Mouse (Mus musculus) kidney, postnatal 36 days (tissue): ENCODE measurements around the gene Sclt1.

Source experiments
- DNase-seq, 2 experiments: peaks; one replicate each; pipeline ENCODE4 v3.0.0; 2021 to 2022; ENCODE audit warnings: mixed read lengths in 2 of 2

Sclt1 gene

DNA sequence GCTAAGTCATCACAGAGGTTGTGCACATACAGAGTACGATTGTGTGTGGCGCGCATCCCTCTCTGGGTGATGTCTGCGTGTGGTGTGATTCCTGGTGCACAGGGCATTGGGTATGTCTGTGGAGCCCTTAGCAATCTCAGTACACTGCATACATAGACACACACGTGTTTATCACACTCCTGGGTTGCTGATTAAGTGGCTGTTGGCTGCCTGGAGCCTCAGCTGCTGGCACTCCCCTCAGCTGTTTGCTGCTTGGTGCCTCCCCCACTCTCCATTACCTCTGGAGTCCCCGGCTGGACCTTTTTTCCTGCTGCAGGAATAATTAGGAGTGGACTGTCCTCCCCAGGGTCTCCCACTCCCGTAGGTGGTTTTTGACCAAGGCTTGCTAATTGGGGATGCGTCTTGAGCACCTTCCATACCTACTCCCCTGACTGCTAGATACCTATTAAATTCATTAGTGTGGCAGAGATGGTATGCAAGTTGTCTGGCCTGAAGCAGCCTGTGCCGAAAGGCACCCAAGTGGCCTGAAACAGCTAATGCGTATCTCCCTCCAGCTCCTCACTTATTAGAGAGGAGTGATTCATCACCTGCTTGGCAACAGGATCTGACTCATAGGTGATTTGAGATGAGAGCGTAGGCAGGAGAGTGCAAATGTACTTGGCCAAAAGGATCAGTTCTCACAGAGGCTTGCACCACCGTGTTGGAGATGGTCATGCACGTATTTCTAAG is 136.5 kb downstream of the Sclt1 start:
- peak in 1 of 2 experiments; percentile 1 for DNase-seq

DNA sequence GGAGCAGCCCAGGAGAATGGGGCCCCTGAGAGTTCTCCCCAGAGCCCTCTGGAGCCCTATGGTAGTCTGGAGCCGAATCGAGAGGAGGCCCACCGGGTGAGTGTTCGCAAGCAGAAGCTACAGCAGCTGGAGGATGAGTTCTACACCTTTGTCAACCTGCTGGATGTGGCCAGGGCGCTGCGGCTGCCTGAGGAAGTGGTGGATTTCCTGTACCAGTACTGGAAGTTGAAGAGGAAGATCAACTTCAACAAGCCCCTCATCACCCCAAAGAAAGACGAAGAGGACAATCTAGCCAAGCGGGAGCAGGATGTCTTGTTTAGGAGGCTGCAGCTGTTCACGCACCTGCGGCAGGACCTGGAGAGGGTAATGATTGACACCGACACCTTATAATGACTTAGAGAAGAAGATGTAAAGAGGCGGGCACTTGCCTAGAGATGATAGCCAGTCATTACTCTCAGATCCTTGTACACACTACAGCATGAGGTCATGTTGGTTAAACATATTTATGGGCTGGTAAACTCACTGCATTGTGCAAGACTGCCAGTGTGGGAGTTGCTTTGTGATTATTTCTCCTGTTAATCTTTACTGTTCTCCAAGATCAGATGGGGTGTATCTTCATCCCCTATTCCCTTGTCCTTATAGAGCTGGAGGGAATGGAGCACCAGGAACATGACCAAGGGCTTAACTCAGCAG is 137.5 kb downstream of the Sclt1 start:
- DNase-seq, result peak in 1 of 2 experiments; percentile 1

DNA sequence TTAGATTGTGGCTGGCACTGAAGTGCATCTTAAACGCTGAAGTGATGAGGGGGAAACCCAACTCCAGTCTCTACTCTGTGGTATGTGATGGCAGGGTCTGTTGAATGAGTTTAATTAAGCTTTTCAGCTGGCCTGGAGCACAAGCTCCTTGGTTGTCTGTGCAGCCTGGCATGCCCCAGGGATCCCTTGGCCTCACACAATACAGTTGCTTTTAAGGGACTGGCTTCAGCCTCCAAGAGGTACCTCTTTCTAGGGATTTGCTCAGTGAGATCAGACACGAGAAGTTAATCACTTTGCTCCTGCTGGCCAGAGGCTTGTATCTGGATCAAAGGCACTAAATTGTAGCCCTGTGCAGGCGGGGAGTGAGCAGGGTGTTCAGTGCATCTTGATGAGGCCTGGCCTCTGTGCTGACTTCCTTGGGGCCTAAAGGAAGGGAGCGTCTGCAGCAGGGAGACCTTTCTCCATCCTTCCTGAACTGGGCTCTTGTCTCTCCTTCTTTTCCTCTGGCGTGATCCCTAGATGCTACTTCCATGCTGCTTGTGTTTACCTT is 138.8 kb downstream of the Sclt1 start:
- peak in 1 of 2 experiments; percentile 1 for DNase-seq

DNA sequence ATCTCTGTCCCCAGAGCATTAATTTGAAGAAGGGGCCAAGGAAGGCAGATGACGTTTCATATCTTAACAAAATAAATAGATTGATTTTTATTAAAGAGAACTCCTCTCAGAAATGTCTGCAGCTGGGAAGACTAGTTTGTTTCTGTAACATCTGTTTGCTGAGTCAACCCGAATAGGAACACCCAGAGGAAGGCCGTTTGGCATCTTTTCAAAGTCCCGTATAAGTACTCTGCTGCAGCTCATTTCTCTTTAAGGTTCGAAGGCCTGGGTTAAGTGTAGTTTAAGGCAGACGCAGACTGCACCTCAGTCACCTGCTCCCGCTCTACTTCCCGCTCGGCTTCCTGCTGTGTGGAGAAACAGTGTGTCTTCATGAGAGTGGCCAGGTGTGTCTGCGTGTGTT is 139.4 kb downstream of the Sclt1 start:
- peak; percentile 7 to 32 for DNase-seq

DNA sequence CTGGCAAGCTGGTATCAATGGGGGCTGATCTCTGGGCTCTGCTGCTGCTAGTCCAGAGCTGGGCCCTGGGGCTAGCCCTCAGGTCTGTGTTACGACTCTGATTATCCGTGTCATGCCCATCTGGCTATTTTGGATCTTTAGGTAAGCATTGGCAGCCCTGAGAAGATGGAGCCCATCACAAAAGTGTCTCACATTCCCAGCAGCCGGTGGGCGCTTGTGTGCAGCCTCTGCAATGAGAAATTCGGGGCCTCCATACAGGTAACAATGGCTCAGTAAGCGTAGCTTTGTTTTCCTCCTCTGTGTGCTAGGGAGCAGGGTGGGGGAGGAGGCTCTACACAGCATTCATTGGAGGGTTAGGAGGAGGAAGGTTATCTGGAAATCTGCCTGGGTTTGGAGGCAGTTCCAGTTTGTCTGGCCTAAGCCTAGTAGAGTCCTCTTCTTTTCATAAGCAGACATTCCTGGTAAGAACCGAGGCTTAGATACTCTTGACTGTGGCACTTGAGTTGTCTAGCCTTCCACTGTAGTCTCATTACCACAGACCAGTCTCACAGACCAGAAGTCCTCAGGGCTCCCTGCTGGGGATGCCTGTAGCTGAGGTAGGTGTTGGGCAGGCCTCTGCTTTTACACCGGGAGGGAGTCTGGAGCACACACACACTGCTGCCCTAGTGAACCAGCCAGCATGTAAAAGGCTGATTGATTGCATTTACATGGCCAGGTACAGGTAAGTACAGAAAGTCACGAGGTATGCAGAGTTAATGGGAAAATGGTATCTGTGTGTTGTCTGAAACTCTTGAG is 140.9 kb downstream of the Sclt1 start:
- DNase-seq, result peak in 1 of 2 experiments; percentile 0

DNA sequence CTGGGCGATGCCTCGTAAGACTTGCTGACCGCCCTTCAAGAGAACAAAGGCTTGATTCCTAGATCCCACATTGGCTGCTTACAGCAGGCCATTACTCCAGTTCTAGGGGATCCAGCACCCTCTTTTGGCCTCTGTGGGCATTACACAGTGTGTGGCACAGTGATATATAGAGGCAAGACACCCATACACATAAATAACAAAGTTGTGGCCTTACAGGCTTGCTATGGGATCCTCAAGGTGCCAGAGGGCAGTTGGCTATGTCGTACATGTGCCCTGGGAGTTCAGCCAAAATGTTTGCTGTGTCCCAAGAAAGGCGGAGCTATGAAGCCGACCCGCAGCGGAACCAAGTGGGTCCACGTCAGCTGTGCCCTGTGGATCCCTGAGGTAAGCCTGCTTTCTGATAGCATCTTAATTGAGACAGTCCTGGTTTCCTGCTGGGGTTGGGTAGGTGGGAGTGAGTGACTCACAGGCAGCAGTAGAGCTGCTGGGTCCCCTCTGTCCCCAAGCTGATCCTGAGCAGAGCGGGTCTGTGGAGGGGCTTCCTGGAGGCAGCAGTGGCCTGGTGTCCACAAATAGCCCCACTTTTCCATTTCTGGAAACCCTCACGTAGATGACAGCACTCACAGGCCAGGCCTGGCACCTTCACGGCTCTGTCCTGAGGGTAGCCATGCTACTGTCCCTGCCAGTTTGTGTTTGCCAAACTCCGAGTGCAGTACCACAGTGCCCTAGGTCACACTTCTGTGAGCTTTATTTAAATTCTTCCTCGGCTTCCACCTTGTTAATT is 142.3 kb downstream of the Sclt1 start:
- DNase-seq, result peak; percentile 71 to 84

DNA sequence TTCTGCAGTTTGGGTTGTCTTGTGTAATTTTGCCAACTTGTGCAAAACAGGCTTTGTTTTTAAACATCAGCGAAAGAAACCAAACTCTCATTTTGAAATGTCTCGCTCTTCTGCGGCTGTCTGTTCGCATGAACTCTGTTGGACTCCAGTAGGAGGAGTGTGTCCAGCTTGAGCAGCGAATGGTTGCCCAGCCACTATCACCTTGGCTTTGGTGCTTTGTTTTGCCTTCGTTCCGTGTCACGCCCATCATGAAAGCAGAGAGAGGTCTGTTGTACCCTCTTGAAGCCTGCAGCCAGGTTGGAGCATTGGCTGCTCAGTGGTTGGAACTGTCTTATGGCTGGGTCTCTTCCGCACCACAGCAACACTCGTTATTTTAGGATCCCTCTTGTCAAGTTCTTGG is 143.1 kb downstream of the Sclt1 start:
- DNase-seq, result no peak

DNA sequence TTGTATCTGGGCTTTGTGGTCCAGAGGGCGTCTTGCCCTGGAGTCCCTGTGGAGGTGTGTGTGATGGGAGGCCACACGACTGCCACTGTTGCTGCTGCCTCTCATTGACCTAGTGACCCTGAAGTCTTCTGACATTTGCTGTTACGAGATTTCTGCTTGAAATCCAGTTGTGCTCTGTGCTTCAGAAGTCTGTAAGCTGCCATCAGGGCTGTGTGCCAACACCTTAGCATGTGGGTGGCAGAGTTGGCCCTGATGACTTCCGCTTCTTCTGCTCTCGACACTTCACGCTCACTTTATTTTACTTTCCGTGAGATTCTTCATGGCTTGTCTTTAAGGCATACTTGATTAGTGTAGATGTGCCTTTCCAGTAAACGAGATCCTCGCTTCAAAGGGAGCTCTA is 143.9 kb downstream of the Sclt1 start:
- DNase-seq, result peak in 1 of 2 experiments; percentile 47

DNA sequence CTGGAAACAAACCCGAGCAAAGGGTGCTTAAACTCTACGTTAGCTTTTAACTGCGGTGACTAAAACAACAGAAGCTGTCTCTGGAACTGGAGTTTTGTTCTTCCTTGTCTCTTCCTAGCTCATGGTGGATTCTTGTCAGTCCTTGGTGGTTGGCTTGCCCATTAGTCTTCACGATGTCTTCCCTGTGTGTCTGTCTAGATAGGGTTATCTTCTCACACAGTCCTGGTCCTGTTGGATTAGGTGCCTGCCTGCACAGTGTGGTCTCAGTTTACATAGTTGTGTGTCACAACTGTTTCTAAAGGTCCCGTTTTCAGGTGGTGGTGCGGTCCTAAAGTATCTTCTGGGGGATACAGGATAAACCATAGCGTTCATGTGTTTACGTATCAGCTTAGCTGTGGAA is 145.3 kb downstream of the Sclt1 start:
- no peak for DNase-seq

DNA sequence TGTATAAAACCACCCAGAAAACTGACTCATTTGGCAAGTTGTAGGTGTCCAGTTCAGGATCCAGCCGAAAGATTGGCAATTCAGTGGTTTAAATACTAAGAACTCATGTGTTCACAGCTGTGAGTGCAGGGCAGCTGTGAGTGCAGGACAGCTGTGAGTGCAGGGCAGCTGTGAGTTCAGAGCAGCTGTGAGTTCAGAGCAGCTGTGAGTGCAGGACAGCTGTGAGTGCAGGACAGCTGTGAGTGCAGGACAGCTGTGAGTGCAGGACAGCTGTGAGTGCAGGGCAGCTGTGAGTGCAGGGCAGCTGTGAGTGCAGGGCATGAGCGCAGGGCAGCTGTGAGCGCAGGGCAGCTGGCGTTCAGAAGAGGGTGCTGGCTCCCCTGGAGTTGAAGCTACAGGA is 147.3 kb downstream of the Sclt1 start:
- no peak for DNase-seq

DNA sequence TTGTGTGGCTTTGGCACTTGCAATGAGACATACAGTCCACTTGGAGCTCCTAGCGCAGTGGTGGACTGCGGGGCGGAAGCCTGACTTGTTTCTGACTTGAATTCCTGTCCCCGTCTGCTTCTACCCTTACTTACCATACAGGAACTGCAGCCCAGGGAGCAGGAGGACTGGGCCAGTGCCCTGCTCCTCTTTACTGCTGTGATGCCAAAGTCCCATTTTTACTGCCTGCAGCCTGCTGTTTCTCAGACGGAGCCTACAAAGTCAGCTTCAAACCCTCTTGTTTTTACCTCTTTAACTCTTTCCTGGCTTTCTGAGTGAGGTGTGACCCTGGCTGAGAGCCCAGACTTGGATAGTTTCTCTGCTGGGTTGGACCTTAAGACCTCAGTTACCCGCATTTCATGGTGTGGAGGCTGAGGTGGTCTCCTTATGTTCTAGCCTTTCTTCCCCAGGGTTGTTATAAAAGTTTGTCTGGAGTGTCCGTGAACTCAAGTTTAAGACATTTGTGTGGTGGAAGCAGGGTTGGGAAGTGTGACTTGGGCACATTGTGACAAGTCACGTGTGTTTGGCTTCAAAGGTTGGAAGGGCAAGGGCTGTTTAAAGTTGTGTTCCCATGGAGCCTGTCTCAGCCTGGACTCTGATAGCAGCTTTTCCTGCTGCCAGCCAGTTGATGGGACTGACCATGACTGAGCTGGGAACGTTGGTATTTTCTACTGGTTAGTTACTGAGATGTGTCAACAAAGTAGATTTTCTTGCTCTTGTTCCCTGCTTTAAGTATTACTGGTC is 148.0 kb downstream of the Sclt1 start:
- peak; percentile 66 to 76 for DNase-seq

DNA sequence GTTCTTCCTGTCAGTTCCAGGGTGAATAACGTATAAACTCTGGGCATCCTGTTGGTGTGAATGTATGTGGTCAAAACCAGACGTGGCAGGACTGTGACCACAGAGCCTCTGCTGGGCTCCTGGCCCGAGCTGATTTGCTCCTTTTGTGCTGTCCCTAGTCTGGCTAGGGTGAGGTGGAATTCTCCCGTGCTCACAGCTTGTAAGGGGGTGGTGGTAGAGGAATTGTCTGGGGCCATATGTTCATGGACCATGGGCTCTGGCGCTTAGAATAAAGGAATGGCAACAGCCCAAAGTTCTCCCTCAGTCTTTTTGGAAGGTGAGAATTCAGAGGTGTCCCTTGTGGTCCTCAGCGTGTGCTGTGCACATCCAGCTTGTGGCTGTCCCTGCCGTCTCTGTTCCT is 149.5 kb downstream of the Sclt1 start:
- no peak for DNase-seq

DNA sequence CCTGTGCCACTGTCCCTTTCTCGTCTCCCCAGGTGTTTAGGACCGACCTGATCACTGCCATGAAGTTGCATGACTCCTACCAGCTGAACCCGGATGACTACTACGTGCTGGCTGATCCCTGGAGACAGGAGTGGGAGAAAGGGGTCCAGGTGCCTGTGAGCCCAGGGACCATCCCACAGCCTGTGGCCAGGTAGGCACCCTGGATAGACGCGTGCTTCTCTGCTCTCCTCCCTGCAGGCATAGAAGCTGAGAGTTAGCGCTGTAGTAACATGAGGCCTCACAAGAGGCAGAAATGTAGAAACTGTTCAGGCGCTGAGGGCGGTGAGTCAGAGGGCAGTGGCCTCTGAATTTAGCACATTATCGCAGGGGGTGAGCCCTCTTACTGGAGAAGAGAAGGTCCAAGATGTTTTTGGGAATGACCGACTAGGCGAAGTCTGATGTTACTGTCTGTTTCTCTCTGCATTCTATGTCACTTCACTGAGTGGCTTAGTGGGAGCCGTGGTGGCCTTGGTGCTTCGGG is 150.6 kb downstream of the Sclt1 start:
- DNase-seq, result no peak

DNA sequence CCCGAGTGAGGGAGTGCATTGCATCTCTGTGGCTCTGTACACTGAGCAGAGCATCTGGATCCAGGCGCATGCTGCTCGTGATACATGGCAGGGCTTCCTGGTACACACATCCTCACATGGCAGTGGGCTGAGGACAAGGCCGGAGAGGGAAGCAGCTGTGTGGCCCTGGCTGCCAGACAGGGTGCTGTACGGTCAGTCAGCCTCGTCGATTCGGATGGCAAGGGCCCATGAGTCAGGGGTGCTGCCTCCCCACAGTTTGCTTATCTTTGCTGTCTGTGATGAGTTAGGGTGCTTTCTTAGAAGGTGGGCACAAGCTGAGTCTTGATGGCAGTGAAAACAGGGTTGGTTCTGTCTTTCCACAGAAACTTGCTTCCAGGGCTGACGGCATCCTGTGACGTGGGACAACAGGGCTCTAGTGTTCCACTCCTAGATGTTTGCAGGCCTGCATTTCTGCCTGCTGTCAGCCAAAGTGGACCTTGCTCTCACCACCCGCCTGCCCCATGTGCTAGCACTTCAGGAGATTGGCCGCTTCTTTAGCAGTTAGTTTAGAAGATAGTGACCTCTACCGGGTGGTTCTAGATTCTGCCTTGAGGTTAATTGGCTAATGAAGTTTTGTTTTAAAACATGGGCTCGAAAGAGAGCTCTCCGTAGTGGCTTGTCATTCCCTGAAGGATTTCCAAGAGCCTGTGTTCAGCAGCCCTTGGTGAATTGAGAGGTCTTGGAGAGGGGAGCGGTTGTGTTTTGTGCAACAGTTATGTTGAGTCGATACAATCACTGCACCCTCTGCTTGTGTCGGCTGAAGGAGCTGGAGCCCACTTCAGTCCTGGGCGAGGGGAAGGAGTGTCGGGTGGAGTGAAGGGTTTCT is 151.4 kb downstream of the Sclt1 start:
- DNase-seq, result peak; percentile 77 to 88

DNA sequence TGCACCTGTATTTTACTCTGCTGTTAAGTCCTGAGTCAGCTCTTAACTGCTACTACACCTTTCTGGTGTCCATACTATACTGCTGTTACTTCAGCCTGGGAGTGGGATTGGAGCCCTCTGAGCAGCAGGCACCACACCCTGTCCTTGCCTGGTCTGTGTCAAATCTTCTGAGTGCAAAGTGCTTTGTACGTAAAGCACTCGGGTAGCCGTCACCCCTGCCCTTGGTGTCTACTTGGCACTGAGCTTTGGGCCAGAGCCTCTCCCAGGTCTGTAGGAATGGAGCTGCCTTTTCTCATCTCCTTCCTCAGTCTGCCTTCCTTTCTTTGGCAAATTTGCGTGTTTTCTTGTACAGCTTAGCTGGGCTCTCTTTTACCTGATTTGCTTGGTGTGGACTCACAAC is 152.3 kb downstream of the Sclt1 start:
- no peak for DNase-seq

DNA sequence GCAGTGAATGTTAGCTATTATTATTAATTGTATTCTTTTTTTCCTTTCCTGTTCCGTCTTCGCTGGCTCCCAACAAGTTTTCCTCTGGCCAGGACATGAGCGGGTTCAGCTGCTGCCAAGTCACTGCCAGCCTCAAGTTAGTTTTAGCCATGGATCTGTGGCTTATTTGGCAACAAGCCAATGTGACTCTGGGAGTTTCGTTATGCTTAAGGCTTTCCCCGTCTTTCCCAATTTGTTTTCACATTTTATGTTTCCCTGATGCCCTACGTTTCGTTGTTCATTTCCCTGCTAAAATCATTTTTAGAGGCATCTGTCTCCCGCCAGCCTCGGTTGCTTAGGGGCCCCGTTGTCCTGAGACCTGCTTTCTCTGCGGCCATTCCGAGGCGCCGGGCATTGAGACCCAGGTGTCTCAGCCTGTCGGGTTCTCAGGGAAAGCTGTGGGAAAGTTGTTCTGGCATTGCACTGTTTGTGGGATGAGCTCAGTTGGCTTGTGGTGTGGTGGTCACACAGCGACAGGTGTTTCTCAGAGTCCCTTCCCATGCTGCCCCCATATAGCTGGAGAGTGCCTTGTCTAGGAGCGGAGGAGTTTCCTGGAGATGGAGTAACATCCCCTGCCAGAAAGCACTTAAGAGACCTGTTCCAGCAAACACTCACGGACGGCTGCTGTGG is 152.9 kb downstream of the Sclt1 start:
- DNase-seq, result no peak

DNA sequence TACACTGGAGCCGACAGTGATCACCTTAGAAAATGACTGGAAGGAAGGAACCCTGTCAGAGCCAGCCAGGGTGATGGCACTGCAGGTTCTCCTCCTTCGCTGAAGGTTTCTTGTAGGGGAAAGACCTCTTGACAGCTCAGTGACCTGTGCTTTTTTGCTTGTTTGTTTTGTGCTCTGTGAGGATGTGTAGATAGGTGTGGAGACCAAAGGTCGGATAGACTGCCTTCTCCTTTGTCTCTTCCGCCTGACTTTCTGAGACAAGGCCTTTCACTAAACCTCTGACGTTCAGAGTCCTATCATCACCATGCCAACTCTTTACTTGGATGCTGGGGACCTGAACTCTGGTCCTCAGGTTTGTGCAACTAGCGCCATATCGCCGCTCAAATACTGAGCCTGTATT is 153.8 kb downstream of the Sclt1 start:
- DNase-seq, result no peak

DNA sequence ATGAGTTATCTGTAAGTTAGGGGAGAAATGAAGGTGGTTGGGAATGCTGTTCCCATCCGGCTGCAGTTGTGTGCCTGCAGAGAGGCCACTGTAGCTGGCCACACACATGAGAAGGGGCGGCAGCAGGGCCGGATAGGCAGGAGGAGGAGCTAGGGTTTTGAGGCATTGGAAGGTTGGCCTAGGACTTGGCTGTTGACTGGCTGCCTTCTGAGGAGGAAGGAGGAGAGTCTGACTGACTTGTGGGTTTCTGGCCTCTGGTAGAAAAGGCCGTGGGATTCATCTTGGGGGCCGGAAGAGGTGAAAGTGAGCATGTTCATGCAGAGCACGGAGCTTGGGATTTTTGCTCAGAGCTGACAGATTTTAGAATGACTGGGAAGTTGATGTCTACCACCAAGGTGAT is 154.7 kb downstream of the Sclt1 start:
- peak; percentile 70 to 71 for DNase-seq

DNA sequence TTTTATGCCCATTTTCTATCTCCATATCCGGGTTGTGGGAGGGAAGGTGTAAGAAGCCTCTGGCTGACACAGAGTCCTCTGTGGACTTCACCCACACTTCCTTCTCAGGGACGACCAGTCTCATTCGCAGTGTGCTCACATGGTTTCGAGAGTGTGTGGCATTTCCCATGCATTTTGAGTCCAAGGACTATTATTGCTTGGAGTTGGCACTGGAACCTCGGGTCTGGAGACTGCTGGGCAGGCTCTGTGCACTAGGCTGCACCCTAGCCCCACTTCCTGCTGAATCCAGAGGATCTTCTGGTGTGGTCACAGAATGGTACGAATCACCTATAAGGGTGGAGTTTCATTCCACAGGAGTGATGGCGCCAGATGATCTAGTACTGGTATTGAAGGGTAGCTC is 155.4 kb downstream of the Sclt1 start:
- peak; percentile 49 to 56 for DNase-seq

DNA sequence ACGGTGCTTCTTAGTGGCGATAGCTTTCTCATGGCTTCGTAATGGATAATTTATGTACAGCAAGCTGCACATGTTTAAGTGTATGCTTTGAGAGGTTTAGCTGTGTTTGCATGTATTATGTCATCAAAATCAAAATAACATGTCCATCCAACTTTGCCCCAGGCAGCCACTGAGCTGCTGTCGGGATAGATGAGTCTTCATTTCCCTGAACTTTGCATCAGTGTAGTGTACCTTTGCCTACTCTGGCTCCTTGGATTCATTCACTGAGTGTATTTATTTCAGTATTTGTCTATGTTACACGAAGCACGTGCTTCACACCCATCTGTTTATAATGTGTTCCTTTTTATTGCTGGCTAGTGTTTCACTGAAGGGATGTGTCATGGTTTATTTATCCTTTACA is 156.0 kb downstream of the Sclt1 start:
- DNase-seq, result no peak
